Mouse (Mus musculus) adipose tissue, adult 10 weeks (tissue): ENCODE measurements around the gene Defa34. TPM values are rescaled to one million over a fixed set of nuclear protein-coding genes. Genes with fewer than 3 reads are reported as not detected.

Experiments
- polyA plus RNA-seq: library from polyadenylated mRNA; stranded (reverse); fragments of 350-450 nt; fragmentation: Illumina TruSeq; extraction: RNeasy Lipid Tissue Mini Kit (QIAGEN cat#74804); gene quantifications from one replicate; pipeline ENCODE4 v1.2.3, GENCODE M21; 2014; ENCODE audit warnings: low read depth, low replicate concordance

Defa34 gene
- not detected for polyA plus RNA-seq

GRCm38 (mm10) chr8:21665497-21665896 lies at the start of gene Defa34:
Gene Defa34 (plus strand): TSS chr8:21665797.

DNA sequence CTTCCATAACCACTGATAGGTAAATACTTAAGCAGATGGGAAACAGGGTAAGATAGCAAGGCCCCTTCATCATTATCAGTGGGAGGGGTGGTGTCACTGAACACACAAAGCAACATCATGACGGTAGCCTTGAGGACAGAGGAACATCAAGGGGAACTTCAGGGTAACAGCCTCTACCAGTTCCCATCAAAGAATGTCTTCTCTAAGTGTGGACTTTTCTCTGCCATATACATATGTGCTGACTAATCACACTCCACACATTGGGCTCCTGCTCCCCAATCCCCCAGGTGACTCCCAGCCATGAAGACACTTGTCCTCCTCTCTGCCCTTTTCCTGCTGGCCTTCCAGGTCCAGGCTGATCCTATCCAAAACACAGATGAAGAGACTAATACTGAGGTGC lies 47.7 kb upstream of the Defa34 start, which contains the start of gene Defa26:
Defa26 (plus strand) TSS at position 301 of the 400 bp plus-strand sequence.

GRCm38 (mm10) chr8:21655480-21655879 lies 10.1 kb upstream of the Defa34 start, which contains the start of gene Defa17:
Gene Defa17 (plus strand): TSS chr8:21655780.

DNA sequence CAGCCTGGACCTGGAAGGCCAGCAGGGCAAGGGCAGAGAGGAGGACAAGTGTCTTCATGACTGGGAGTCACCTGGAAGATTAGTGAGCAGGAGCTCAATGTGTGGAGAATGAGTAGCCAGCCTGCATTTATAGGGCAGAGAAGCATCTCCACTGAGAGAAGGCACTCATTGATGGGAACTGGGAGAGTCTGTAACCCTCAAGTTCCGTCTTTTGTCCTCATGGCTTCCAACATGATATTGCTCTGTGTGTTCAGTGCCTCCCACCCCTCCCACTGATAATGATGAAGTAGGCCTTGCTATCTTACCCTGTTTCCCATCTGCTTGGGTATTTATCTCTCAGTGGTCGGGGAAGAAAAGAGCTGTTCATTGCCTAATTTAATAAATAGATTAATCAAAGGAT lies 37.9 kb downstream of the Defa34 start, which contains the start of gene AY761184:
AY761184 (minus strand) TSS at position 101 of the 400 bp plus-strand sequence.

Other genes starting within 250 kb of the Defa34 start
- gene Defa36, start 238.4 kb upstream of the Defa34 start, polyA plus RNA-seq: not detected
- 0.88 TPM for gene Gm7849, start 209.2 kb upstream of the Defa34 start, polyA plus RNA-seq
- not detected for gene Defa20, start 156.5 kb upstream of the Defa34 start, polyA plus RNA-seq
- gene Defa32, start 136.8 kb upstream of the Defa34 start, polyA plus RNA-seq: not detected
- gene Defa37, start 100.4 kb upstream of the Defa34 start, polyA plus RNA-seq: not detected
- not detected for gene Defa28, start 82.8 kb upstream of the Defa34 start, polyA plus RNA-seq
- not detected for gene Gm7861, start 71.3 kb upstream of the Defa34 start, polyA plus RNA-seq
- gene Defa26, start 47.6 kb upstream of the Defa34 start, polyA plus RNA-seq: not detected
- gene Defa17, start 10.0 kb upstream of the Defa34 start, polyA plus RNA-seq: not detected
- 2.5 TPM for gene AY761184, start 37.8 kb downstream of the Defa34 start, polyA plus RNA-seq
- 1.1 TPM for gene Defa24, start 68.7 kb downstream of the Defa34 start, polyA plus RNA-seq
- gene Defb50, start 157.7 kb downstream of the Defa34 start, polyA plus RNA-seq: not detected
- gene Defb2, start 174.1 kb downstream of the Defa34 start, polyA plus RNA-seq: 235 TPM
- 21.5 TPM for gene Defb10, start 193.1 kb downstream of the Defa34 start, polyA plus RNA-seq
- gene Defb9, start 219.6 kb downstream of the Defa34 start, polyA plus RNA-seq: 17.0 TPM
- 172 TPM for gene Defb11, start 240.6 kb downstream of the Defa34 start, polyA plus RNA-seq